Mouse (Mus musculus) lung, postnatal 10 days (tissue): ENCODE measurements around the gene Dpp4.

Experiments used
- DNase-seq: peaks from one replicate; pipeline ENCODE4 v3.0.0; 2021

Gene Dpp4

DNA sequence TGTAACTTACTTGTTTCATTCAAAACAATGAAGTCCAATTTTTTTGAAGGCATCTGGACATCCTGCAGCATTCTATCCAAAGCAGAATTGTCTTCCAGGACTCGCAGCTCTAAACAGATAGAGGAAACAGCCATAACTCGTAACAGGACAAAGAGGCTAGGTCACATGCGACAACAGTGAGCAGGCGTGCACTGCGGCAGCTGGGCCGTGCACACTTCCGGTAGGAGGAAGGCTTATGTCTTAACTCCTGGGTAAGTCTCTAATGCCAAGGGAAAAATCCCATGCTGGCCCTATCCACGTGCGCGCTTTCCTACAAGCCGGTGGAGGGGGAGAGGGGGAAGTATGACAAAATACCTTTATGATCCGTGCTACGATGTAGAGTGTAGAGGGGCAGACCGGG, 55.4 kb downstream of the Dpp4 start:
- no peak for DNase-seq

DNA sequence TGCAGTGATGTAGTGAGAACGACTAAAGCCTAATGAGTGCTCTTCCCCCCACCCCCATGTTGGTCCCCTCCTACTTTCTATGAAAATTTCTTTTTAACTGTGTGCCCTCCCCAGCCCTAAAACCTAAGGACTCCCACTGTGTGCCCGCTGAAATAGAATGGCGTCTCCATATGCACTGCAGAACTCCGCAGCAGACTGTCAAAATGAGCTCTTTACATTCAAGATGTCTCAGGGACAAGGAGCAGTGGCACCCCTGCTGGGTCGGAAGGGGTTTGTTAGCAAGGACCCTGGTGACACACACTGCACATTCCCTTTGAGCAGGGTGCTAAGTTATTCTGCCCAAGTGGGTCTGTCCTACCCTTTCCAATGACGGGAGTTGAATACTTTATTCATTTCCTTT, 56.3 kb downstream of the Dpp4 start:
- no peak for DNase-seq

DNA sequence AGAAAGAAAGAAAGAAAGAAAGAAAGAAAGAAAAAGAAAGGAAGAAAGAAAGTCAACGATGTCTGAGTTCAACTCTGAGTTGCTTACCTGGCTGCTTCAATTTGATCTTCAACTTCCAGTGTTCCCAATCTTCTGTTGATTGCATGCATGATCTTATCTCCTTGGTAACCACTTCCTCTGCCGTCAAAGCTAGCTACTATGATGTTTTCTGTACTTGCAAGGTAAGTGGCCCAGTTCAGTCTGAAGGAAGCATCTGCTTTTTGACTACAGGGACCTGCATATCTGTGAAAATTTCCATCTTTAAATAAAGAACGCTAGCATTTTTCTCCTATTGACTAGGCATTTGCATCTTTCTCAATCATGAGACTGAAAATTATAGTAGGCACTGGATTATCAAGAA, 60.0 kb downstream of the Dpp4 start:
- DNase-seq, result no peak

DNA sequence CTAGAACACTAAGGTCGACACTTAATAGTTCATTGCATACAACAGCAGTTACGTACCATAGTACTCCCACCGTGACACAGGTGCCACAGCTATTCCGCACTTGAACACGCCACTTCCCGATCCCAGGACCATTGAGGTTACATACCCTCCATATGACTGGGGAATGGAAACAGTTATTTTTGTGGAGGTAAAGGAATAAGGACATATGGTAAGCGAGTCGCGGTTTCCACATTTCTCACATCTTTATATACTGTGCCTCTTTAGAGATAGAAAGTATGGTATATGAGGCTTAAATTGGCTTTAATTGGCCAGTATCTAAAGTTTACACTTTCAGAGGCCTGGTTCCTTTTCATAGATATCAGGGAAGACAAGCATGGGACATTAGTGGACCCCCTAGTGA, 64.3 kb downstream of the Dpp4 start:
- DNase-seq, result no peak

DNA sequence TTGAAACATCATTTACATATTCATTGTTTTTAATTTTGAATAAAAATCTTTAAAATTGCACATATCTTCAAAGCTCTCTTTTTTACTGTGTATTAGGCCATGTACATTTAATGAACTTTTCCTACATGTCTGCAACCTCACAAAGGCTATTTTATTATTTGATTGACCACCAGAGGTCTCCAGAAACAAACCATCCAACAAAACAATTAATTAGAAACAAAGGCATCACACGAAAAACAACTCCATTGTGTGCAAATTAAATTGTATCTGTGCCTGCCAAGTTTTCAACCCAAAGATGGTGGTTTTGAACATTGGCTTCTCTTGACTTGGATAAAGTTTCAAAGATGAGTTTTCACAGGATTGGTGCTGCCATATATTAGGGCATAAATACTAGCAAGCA, 65.3 kb downstream of the Dpp4 start:
- no peak for DNase-seq

DNA sequence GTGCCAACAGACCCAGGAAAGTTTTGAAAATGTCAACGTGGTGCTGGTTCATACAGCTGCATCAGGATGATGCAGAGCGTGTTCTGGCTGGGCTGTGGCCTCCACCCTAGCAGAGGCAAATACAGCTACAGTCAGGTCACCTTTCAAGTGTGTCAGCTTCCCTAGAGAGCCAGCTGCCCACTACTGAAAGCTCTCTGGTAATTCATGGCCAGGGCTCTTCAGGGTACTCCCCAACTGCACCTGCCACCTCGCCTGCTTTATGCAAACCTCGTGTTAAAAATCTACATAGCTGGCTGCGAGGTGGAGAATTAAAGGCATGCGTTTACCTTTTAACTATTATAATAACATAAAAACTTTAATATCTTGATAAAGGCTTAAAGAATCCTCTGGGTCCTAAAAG, 67.7 kb downstream of the Dpp4 start:
- no peak for DNase-seq

DNA sequence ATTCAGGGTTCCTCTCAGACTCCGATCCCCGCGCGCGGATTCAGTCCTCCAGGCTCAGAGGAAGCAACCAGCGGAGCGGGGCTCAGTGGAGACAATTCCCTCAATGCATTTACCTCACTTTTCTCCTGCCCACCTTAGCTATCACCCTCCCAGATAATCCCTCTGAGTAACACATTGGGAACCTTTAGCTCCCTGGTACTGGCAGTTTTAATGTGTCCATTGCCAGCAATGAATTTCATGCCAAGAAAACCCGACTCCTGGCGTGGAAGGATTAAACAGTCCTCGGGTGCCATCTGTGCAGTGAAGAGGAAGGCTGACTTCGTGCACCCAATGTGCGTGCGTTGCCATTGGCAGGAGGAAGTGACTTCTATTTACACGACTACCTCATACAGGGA, 70.3 kb downstream of the Dpp4 start:
- DNase-seq, result no peak

DNA sequence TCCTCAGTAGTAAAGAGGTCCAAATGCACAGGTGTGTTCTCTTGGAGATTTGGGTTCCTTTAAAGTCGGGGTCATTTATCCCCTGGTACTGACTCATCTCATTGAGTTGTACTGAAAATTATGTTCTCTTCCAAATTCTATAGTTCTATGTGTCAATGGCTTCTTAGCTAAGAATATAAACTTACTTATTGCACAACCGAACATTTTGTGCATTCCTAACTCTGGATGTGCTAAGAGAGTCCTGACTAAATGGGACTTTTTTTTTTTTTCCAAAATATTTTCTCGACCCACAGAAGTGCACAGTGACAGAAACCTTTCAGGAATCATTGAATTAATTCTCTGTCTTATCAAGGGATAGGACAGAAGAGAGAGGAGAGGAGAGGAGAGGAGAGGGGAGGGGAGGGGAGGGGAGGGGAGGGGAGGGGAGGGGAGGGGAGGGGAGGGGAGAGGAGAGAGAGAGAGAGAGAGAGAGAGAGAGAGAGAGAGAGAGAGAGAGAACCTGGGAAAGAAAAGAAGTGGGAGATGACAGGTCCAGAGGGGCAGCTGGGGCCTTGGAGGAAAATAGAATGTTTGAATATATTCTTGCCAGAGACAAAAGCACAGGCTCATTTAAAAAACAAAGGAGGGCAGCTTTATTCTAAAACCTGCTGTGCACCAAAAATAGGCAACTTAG, 70.8 kb downstream of the Dpp4 start:
- DNase-seq, result no peak

DNA sequence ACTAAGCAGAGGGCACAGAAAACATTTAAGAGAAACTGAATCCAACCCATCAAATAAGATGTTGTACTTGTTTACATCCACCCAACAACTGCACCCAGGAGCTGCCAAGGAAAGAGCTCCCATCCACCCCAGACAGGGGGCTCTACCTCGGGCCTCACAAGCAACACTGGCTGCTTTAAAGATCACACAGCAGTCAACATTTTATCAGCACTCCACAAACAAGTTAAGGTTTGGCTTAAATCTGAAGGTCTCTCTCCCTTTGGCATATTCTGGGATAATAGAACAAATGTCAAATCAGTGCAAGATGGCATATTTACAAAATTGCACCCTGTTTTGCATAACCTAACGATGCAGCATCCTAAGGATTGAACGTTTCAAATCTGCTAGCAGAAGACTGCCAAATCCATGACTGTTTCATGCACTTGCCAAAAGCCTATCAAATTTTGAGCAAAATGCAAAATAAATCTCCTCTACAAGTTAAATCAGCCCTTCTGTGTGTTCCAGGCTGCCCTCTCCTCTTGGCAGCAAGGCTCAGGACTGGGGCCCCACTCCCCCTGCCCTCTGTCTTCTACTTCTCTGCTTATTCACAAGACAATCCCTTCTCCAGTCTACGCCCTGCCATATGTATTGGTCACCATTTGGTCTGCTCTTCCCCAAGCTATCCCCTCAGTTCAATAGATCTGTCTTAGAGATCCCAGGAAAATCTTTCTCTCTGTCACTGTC, 72.6 kb downstream of the Dpp4 start:
- DNase-seq, result no peak

DNA sequence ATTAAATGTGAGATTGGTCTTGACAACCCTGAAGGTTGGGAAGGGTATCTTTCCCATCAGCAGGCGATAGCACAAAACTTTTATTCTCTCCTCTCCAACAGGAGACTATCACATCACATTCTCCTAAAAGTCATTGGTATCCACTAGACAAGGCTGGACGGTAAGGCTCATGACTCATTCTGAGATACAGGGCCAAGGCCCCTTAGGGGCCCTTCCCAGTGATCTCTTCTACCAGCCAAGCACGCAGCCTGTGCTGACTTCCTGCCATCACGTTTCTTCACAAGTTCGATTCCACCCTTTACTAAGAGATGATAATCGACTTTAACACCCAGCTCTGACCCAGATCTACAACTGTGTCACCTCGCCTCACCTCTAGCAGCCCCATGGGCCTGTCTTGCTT, 74.9 kb downstream of the Dpp4 start:
- no peak for DNase-seq

DNA sequence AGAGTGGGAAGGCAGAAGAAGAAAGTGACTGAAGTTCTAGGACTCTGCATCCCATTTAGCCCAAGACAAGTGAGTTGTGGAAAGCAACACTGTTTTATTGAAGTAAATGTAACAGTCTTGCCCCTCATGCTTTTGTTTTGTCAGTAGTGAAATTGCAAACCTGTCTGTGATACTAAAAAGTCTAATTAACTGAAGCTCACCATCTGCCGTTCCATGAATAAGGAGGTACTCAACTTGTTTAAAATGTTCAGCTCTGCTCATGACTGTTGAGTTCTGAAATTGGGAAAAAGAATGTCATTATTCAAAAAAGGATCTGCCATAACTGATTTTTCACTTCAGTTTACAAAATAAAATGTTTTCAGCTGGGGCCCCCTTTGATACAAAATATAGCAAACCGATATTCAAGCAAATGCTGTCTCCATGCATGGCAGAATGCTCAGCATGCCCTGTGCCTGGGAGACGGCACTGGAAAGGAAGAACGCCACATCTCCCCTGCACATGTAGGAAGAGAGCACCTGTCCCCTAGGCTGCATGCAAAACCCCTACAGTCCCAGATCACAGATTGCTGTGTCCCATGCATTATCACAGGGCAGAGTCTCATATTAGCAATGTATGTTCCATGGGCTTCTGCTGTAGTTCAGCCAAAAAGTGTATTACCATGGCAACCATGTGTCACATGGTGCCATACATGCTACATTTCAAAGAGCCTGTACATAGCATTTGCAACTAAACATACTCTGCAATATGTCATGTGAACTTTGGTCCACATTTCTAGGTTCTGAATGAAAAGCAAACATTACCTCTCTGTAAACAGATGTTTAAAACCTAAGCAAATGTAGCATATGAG, 77.4 kb downstream of the Dpp4 start:
- no peak for DNase-seq

DNA sequence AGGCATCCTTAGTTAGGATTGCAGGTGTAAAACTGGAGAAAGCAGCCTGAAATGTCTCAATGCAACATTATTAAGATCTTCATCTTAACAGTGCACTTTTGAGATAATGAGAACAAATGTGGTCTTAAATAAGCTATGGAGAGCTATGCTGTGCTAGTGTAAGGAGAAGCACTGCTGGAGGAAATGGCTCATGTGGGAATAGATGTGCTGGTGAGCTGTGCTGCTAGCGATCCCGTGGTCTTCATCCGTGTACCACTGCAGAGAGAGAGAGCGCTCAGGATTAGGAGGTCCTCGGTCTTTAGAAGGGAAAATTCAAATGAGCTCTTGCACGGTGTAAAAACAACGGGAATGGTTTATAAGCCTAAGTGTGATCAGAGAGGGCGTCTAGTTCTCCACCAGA, 79.6 kb downstream of the Dpp4 start:
- no peak for DNase-seq

DNA sequence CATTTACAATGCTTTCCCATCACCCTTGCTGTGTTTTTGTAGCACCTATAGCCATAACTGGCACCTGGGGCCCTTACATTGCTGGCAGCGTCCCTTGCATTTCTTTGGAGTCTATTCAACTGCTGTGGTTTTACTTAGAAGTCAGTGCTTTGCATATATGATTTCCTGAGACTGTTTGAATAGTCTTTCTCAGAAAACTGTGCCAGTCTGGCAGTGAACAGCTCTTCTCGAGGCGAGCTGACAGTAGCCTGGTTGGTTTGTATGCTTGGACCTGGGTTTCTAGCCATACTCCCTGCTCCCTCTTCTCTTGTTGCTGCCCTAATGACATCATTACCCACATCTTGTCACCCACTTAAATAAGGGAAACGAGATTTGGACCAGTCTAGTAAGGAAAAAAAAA, 80.1 kb downstream of the Dpp4 start:
- DNase-seq, result no peak

DNA sequence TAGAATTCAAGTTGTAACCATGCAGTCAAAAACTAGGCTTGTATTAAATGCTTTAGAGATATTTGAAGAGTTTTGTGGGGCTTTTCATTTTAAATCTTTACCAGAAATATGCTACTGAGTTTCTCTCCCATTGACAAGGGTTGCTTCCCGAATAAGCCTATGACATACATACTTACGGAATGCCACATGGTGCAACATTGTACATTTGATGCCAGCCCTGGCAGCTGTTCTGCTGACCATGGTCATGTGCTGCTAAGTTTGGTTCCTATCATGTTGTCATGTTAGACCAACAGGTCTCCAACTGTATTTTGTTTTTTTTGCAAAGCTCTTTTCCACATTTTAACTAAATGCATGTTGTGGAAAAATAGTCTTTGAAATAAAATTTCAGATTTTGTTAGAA, 86.6 kb downstream of the Dpp4 start:
- DNase-seq, result no peak

DNA sequence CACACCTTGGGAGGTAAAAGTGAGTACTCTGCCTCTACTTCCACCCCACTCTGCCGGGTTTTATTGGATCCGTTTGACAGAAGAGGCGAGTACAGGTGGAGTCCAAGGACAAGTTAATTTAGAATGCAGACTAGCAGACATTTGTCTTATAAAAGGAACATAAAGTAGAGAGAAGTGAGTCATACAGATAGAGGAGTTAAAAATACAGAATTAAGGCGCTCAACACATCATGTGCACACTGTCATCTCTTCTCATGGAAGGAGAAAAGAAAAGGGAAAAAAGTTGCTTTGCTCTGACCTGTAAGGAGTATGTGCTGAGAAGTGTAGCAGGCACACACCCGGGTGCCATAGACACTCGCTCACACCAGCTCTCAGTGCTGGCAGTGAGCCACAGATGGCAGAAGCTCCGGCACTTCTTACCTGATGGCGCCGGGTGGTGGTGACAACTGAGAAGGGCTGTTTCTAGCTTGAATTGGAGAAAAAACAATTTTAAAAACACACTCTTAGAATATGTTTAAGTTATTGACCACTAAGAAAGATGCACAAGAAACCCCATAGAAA, 88.9 kb downstream of the Dpp4 start:
- DNase-seq, result no peak

DNA sequence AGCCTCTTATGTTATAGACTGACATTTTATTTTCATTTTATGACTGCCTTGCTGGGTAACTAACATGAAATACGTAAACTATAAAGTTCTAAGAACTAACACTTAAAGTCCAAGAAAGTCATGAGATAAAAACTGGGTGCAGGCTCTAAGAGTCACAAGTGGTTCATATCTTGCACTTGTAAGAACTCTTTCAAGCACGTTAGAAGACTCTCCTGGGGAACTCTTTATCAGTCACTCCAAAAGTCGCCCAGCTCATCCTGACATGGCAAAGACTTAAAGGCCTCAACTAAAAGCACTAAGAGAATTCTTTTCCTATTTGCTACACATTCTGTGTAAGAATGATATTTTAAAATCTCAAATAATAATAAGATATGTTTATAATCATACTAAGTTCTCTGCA, 92.5 kb downstream of the Dpp4 start:
- no peak for DNase-seq

DNA sequence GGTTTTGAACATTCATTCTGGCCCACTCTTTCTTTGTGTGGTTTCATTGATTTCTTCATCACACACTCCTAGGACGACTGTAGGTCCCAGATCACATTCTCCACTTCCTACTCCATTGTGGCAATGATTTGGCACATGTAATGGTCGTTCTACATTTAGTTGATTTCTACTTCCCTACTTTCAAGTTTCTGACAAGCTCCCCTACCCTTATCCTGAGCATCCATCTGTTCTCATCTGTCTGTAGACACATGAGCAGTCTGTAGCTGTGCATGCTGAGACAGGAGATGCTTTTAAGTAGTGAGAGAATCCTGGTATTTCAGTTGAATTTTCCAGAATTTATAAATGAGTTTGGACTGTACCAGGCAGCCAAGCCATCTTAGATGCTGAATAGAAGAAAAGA, 95.1 kb downstream of the Dpp4 start:
- no peak for DNase-seq

DNA sequence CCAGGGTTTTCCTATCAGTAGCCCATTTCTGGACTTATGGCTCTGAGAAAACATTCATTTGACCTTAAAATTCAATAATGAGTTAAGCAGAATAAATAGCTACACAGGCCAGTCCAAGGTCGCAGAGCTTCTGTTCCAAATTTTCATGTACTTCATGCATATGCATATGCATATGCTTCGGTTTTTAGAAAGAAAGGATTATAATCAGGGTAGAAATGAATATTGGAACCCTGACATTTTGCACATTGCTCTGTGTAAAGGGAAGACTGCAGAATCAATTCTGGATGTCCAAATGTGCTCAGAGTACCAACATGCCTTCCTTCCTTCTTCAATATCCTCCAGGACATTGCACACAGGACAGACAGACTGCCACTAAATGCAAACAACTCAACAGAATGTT, 104.6 kb downstream of the Dpp4 start:
- no peak for DNase-seq

DNA sequence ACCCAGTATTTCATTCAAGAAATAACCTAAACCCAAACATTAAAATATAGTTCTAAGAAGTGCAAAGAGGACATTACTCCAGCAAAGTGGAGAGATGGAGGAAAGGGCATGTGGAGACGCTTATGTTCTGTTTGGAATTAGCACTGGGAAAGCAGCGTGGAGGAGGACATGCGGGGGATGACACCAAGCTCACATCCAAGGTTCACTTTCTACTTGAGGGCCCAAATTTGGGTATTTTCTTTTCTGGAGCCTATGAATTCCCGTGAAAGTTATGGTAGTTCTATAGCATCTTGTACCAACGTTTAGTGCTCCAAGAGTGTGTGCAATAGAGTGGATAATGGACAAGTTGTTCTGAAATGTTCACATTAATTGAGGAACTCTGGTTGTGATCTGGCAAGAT, 105.1 kb downstream of the Dpp4 start:
- DNase-seq, result no peak

DNA sequence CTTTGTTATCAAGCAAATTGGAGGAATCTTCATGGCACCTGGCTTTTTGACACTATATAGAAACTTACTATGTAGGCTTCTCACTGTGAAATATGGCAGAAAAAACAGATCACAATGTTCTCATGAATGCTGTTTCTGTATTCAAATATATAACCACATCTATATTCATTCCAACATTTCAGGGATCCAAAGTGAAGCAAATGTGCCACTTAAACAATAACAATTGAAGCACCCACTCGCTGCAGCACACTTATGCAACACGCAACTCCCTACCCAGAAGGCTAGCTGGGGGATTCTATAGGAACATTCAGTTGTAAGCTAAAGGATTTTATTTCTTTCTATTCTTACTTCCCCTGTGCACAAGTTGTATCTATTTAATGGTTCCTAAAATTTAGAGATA, 110.3 kb downstream of the Dpp4 start:
- DNase-seq, result no peak

DNA sequence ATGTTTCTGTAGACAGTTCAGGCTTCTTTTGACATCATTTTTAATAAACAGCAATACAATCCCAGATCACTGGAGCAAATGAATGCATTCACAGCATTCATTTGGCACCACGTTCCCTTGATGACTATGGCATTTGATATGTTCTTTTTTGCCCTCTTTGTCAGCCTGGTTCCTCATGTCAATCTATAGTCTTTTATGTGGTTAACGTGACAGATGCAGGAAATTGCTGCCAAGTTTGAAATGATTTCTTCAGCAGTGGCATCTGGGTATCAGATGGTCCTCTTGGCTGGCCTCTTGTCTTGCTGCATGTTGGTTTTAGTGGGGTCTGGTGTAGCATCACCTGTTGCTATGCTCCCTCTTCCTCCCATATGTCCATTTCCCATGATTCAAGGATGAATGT, 118.2 kb downstream of the Dpp4 start:
- DNase-seq, result no peak

DNA sequence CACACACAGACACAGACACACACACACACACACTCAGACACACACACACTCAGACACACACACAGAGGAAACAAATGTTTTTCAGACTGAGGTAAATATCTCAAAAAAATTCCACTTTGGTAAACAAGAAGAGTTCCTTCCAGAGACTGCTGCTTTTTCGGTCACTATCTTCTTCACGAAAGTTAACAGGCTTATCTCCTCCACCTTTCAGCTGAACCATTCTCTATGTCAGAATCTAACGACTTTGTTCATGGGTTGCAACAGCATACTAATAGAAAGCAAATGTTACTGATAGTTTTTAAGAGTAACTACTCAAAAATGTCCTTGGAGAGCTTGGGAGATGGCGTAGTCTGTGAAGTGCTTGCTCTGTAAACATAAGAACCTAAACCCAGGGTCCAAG, 124.5 kb downstream of the Dpp4 start:
- DNase-seq, result no peak

DNA sequence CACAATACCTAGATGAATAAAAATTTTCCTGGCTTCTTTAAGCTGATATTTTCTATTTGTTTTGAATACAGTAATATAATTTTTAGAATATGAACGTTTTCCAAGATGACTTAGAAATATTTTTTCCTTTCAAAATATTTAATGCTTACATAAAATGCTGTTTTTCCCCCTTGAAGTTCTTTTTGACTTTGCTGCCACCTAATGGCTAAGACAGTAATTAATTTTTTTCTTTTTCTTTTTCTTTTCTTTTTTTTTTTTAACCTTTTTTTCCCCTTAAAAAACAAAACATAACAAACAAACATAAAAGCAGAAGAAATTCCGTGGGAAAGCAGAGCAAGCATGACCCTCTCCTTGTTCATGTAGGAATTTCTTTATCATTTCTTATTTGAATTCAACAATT, 126.2 kb downstream of the Dpp4 start:
- no peak for DNase-seq

DNA sequence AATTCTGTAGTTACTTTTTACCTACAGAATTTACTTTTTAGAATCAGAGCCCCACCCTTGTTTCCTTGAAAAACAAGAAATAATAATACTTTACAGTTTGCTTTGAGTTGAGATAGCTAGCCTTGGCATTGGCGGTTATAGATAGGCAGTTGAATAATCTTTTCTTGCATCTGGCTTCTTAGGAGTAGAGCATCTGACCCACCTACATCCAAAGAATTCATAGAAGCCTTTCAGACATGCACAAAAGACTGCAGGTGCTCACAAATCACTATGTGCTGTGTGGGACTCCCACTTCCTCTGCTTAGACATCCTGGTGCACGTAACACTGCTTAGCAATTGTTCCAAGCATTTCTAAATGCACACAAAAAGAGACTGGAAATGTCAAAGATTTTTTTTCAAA, 127.0 kb downstream of the Dpp4 start:
- DNase-seq, result no peak
